Mouse (Mus musculus): ENCODE measurements around the gene Mcm3ap. TPM values are rescaled to one million over a fixed set of nuclear protein-coding genes. Genes with fewer than 3 reads are reported as not detected.

The Mcm3ap gene
- polyA plus RNA-seq, 1 experiment, result 61.8 TPM

DNA sequence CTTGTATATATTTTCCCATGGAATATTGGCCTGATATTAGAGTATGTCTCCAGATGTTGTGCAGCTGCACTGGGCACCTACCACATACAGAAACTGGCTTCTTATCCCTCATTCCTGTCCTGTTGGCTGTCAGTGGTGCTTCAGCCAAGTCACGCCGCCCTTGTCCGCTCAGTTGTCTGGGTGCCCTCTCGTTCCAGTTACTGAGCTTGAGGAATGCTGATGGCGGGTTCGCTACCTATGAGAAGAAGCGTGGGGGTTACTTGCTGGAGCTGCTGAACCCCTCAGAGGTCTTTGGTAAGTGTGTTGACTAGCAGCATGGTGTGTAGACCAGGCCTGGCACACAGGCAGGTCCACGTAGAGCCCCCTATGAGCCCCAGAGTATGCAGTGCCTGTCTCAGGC is 77.8 kb downstream of the Mcm3ap start:
- DNase-seq (ENCODE audit: low read depth), result no peak
- TF ChIP-seq CTCF (IDR thresholded peaks at IDR 0.05; ENCODE audit: borderline replicate concordance, extremely low read depth, insufficient read depth, insufficient read length) (no peak), POLR2A (IDR thresholded peaks at IDR 0.05; ENCODE audit: borderline replicate concordance, extremely low read depth, insufficient read depth, insufficient read length, poor library complexity, severe bottlenecking) (no peak)

GRCm38 (mm10) chr10:76548218-76548617 is 79.5 kb downstream of the Mcm3ap start:
- DNase-seq (ENCODE audit: low read depth), result no peak
- TF ChIP-seq POLR2A (IDR thresholded peaks at IDR 0.05; ENCODE audit: borderline replicate concordance, extremely low read depth, insufficient read depth, insufficient read length, poor library complexity, severe bottlenecking), result no peak
- TF ChIP-seq CTCF (IDR thresholded peaks at IDR 0.05; ENCODE audit: borderline replicate concordance, extremely low read depth, insufficient read depth, insufficient read length), result no peak

DNA sequence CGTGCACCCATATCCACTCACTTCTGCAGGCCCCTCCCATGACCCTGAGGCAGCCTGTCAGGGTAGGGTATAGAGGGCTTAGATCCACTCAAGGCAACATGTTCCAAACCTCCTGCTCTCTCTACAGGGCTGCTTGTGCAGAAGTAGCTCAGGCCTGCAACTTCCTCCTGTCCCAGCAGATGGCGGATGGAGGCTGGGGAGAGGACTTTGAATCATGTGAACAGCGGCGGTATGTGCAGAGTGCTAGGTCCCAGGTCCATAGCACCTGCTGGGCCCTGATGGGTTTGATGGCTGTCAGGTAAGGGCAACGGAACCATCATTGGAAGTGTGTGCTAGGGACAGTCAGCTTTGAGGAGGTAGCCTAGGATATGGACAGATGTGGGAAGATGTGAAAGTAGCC is 81.7 kb downstream of the Mcm3ap start:
- DNase-seq (ENCODE audit: low read depth), result peak; percentile 11
- TF ChIP-seq CTCF (IDR thresholded peaks at IDR 0.05; ENCODE audit: borderline replicate concordance, extremely low read depth, insufficient read depth, insufficient read length), result peak; percentile 43; the same call in 1 of the 2 replicates
- no peak for TF ChIP-seq POLR2A (IDR thresholded peaks at IDR 0.05; ENCODE audit: borderline replicate concordance, extremely low read depth, insufficient read depth, insufficient read length, poor library complexity, severe bottlenecking)

- peak; percentile 2 for DNase-seq (ENCODE audit: low read depth)
- TF ChIP-seq CTCF (IDR thresholded peaks at IDR 0.05; ENCODE audit: borderline replicate concordance, extremely low read depth, insufficient read depth, insufficient read length) (no peak), POLR2A (IDR thresholded peaks at IDR 0.05; ENCODE audit: borderline replicate concordance, extremely low read depth, insufficient read depth, insufficient read length, poor library complexity, severe bottlenecking) (no peak)
Measured at GRCm38 (mm10) chr10:76551556-76551955, 82.8 kb downstream of the Mcm3ap start.

DNA sequence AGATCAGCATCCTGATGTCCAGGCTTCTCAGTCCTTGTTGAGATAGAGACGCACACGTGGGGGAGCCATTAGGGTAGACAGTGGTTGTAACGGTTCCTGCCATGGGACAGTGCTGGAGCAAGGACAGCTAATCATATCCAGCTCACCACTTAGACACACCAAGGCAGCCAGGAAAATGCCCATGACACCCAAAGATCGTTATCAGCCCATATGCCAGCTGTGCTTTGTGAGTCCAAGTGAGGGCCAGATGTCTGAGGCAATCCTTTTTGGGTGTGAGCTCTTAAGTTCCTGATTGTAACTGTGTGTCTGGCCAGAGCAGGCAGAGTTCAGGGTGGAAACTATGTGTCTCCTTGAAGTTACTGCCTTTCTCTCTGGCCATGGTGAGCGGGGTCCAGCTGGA is 85.3 kb downstream of the Mcm3ap start:
- no peak for DNase-seq (ENCODE audit: low read depth)
- TF ChIP-seq POLR2A (IDR thresholded peaks at IDR 0.05; ENCODE audit: borderline replicate concordance, extremely low read depth, insufficient read depth, insufficient read length, poor library complexity, severe bottlenecking) (no peak), CTCF (IDR thresholded peaks at IDR 0.05; ENCODE audit: borderline replicate concordance, extremely low read depth, insufficient read depth, insufficient read length) (no peak)

DNA sequence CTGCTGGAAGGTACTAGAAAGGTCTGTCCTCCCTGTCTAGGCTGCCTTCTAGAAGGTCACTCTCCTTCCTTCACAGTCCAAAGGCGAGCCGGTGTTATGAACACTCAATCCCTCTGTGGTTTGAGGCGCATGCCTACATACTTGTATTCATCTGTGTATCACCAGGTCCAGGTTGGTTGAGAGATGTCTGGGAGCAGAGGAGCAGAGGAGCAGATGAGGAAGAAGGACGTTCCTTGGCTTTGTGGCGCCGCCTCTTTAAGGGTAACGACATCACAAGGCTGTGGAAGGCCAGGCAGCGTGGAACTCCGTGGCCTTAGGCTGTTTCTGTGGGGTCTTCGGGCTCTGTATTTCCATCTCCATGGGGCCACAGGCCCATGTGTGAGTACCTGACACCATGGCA is 93.2 kb downstream of the Mcm3ap start, which contains the start of gene Spatc1l:
Spatc1l (plus strand) TSS at position 301 of the 400 bp plus-strand sequence.
- TF ChIP-seq POLR2A (IDR thresholded peaks at IDR 0.05; ENCODE audit: borderline replicate concordance, extremely low read depth, insufficient read depth, insufficient read length, poor library complexity, severe bottlenecking) (no peak), CTCF (IDR thresholded peaks at IDR 0.05; ENCODE audit: borderline replicate concordance, extremely low read depth, insufficient read depth, insufficient read length) (no peak)
- no peak for DNase-seq (ENCODE audit: low read depth)

Other genes with a start within 250 kb of the Mcm3ap start
- gene Prmt2, start 231.1 kb upstream of the Mcm3ap start, polyA plus RNA-seq (2012; rRNA removed), result 273 and 287 TPM in 2 replicates
- gene S100b, start 215.1 kb upstream of the Mcm3ap start, polyA plus RNA-seq (2012; rRNA removed), result 0.62 and 1.8 TPM in 2 replicates
- 38.3 and 43.2 TPM in 2 replicates for gene Dip2a, start 123.6 kb upstream of the Mcm3ap start, polyA plus RNA-seq (2012; rRNA removed)
- gene AC141477.1, start 28.5 kb upstream of the Mcm3ap start, polyA plus RNA-seq (2012; rRNA removed), result not detected in 2 replicates
- 20.7 and 30.5 TPM in 2 replicates for gene Pcnt, start 26.1 kb upstream of the Mcm3ap start, polyA plus RNA-seq (2012; rRNA removed)
- gene 2610028H24Rik, start 19.8 kb upstream of the Mcm3ap start, polyA plus RNA-seq (2012; rRNA removed), result not detected in 2 replicates
- gene Ybey, start 187 bp downstream of the Mcm3ap start, polyA plus RNA-seq (2012; rRNA removed), result 3.7 and 4.3 TPM in 2 replicates
- 51.4 and 57.8 TPM in 2 replicates for gene Lss, start 62.7 kb downstream of the Mcm3ap start, polyA plus RNA-seq (2012; rRNA removed)
- 0.36 and 0.39 TPM in 2 replicates for gene Spatc1l, start 93.3 kb downstream of the Mcm3ap start, polyA plus RNA-seq (2012; rRNA removed)
- gene Ftcd, start 106.7 kb downstream of the Mcm3ap start, polyA plus RNA-seq (2012; rRNA removed), result 0.03 and 0.04 TPM in 2 replicates
- 28.1 and 49.8 TPM in 2 replicates for gene Col6a2, start 154.7 kb downstream of the Mcm3ap start, polyA plus RNA-seq (2012; rRNA removed)